Mouse (Mus musculus): Measurements from ENCODE around the gene Olfr1086.
"Not testable (repeated sequence)": the region's sequence is repeated elsewhere in the genome, so short reads cannot be mapped to it uniquely, and the experiment has no call there.

Gene Olfr1086

GRCm38 (mm10) chr2:86679992-86680391 is at the start of gene Olfr1086:
Olfr1086 (minus strand) TSS chr2:86680092.
- no peak for DNase-seq

GRCm38 (mm10) chr2:86698295-86698694 is 18.4 kb upstream of the Olfr1086 start, which contains the start of gene Olfr1087:
Olfr1087 (minus strand) TSS chr2:86698395.
- DNase-seq: no peak

- no peak for DNase-seq
Measured at GRCm38 (mm10) chr2:86661919-86662318, 18.0 kb downstream of the Olfr1086 start, which contains the start of gene Olfr1085. Olfr1085 (minus strand) TSS chr2:86662019.

- DNase-seq: not testable (repeated sequence)
Measured at GRCm38 (mm10) chr2:86639625-86640024, 40.3 kb downstream of the Olfr1086 start, which contains the start of gene Olfr1084. Olfr1084 (minus strand) TSS chr2:86639725.

All from embryo, embryonic 11 days (tissue).